Mouse (Mus musculus) adrenal gland, postnatal 4 days (tissue): ENCODE results near the gene Dctn5. TPM values are rescaled to one million over a fixed set of nuclear protein-coding genes. Genes with fewer than 3 reads are reported as not detected.

ENCODE experiments used
- DNase-seq, 2 experiments: peaks; one replicate each; pipeline ENCODE4 v3.0.0; 2021 to 2022; ENCODE audit warnings: low spot score in 2 of 2, mixed read lengths in 2 of 2
- long read RNA-seq, 2 experiments: library from polyadenylated mRNA; stranded (forward); transcript quantifications; one replicate each; pipeline ENCODE4 v2.0.0; 2021
- total RNA-seq, 2 experiments: library from RNA; stranded (reverse); gene quantifications; 2 replicates each; pipeline ENCODE4 v1.2.3; 2021

Dctn5 gene
- 10 to 100 TPM; 70.7 to 72.0 TPM for total RNA-seq
- long read RNA-seq, experiment 1, transcript Dctn5-201 (6 exons, 1,532 nt), result major isoform, 32 of 77 reads
- long read RNA-seq, experiment 1, partial matches to known transcripts, result 0 of 77 reads
- long read RNA-seq, experiment 1, other reads (novel, unspliced or antisense), result 43 of 77 reads
- long read RNA-seq, experiment 2, transcript Dctn5-202 (5 exons, 2,506 nt), result minor isoform, 5 of 64 reads
- long read RNA-seq, experiment 2, transcript Dctn5-201 (6 exons, 1,532 nt), result major isoform, 25 of 64 reads
- long read RNA-seq, experiment 2, partial matches to known transcripts, result 0 of 64 reads
- long read RNA-seq, experiment 2, other reads (novel, unspliced or antisense), result 34 of 64 reads

GRCm38 (mm10) chr7:122132497-122133337, at the start of gene Dctn5, which contains the start of gene Palb2:
TSS of gene Dctn5 (plus strand) at chr7:122133041.
TSS of gene Palb2 (minus strand) at chr7:122132985.
- peak; percentile 98 to 100 for DNase-seq

GRCm38 (mm10) chr7:122087195-122087982, 45.5 kb upstream of the Dctn5 start:
- DNase-seq, result no peak

- DNase-seq, result no peak
These were observed 38.1 kb upstream of the Dctn5 start for GRCm38 (mm10) chr7:122094564-122095330.

- DNase-seq, result no peak
These were observed 34.8 kb upstream of the Dctn5 start for GRCm38 (mm10) chr7:122098009-122098408.

- DNase-seq, result no peak
These were observed 33.6 kb upstream of the Dctn5 start for GRCm38 (mm10) chr7:122099222-122099621.

- DNase-seq, result peak in 1 of 2 experiments; percentile 52
These were observed 31.7 kb upstream of the Dctn5 start for GRCm38 (mm10) chr7:122101014-122101746.

GRCm38 (mm10) chr7:122101747-122102244, 31.0 kb upstream of the Dctn5 start, which contains the start of gene Ndufab1:
TSS of gene Ndufab1 (minus strand) at chr7:122101886.
- peak; percentile 55 to 62 for DNase-seq

GRCm38 (mm10) chr7:122108206-122108605, 24.6 kb upstream of the Dctn5 start:
- no peak for DNase-seq

- no peak for DNase-seq
These were observed 9.3 kb upstream of the Dctn5 start for GRCm38 (mm10) chr7:122123518-122123917.

- no peak for DNase-seq
These were observed 7.2 kb upstream of the Dctn5 start for GRCm38 (mm10) chr7:122125636-122126035.

- DNase-seq, result no peak
These were observed 5.9 kb upstream of the Dctn5 start for GRCm38 (mm10) chr7:122126946-122127345.

- DNase-seq, result no peak
These were observed 1.0 kb upstream of the Dctn5 start for GRCm38 (mm10) chr7:122131834-122132233.

- DNase-seq, result no peak
These were observed 441 bp downstream of the Dctn5 start for GRCm38 (mm10) chr7:122133338-122133625.

- DNase-seq, result no peak
These were observed 2.2 kb downstream of the Dctn5 start for GRCm38 (mm10) chr7:122135070-122135469.

- DNase-seq, result no peak
These were observed 4.2 kb downstream of the Dctn5 start for GRCm38 (mm10) chr7:122137071-122137470.

GRCm38 (mm10) chr7:122138190-122138589, 5.3 kb downstream of the Dctn5 start:
- no peak for DNase-seq

- no peak for DNase-seq
These were observed 8.2 kb downstream of the Dctn5 start for GRCm38 (mm10) chr7:122140991-122141390.

- no peak for DNase-seq
These were observed 19.6 kb downstream of the Dctn5 start for GRCm38 (mm10) chr7:122152473-122152872.

GRCm38 (mm10) chr7:122158488-122158887, 25.6 kb downstream of the Dctn5 start:
- no peak for DNase-seq
